Mouse (Mus musculus) kidney, embryonic 14.5 days (tissue): ENCODE data around the gene Cryzl1. TPM values are rescaled to one million over a fixed set of nuclear protein-coding genes. Genes with fewer than 3 reads are reported as not detected.

Source experiments
- ATAC-seq: fragments of 200-750 bp; cut with Nextera tagmentation; 2 replicates; pipeline ENCODE4 v1.8.0; 2017; ENCODE audit warnings: moderate number of reproducible peaks, mild to moderate bottlenecking, moderate TSS enrichment, moderate library complexity; ENCODE audit not compliant: low FRiP score, low TSS enrichment
- H3K27ac ChIP-seq: fragments of 300-500 bp; sonication (generic); 2 replicates; pipeline ENCODE4 v1.5.1; 2014; ENCODE audit warnings: low read depth, mild to moderate bottlenecking, low read length, moderate library complexity, mixed read lengths
- H3K27me3 ChIP-seq: fragments of 300-500 bp; sonication (generic); 2 replicates; pipeline ENCODE4 v1.6.1; 2014; ENCODE audit warnings: mild to moderate bottlenecking, low read length; ENCODE audit not compliant: control insufficient read depth, insufficient read depth
- H3K36me3 ChIP-seq: fragments of 300-500 bp; sonication (generic); 2 replicates; pipeline ENCODE4 v1.6.1; 2014; ENCODE audit warnings: low read length, mixed read lengths; ENCODE audit not compliant: control insufficient read depth, insufficient read depth
- H3K4me1 ChIP-seq: fragments of 300-500 bp; sonication (generic); 2 replicates; pipeline ENCODE4 v1.6.1; 2014; ENCODE audit warnings: low read length, mixed read lengths; ENCODE audit not compliant: control insufficient read depth, insufficient read depth
- H3K4me2 ChIP-seq: fragments of 300-500 bp; sonication (generic); replicated peaks from 2 replicates; pipeline ENCODE4 v1.6.1; 2014; ENCODE audit warnings: low read depth, mild to moderate bottlenecking, low read length
- H3K4me3 ChIP-seq: fragments of 300-500 bp; sonication (generic); 2 replicates; pipeline ENCODE4 v1.5.1; 2014; ENCODE audit warnings: mild to moderate bottlenecking, low read length
- H3K9ac ChIP-seq: fragments of 300-500 bp; sonication (generic); 2 replicates; pipeline ENCODE4 v1.6.1; 2014; ENCODE audit warnings: low read depth, mild to moderate bottlenecking, low read length, moderate library complexity
- H3K9me3 ChIP-seq: fragments of 300-500 bp; sonication (generic); 2 replicates; pipeline ENCODE4 v1.6.1; 2016; ENCODE audit warnings: low read length; ENCODE audit not compliant: control insufficient read depth
- WGBS: fragments of 180-500 bp; shearing (Covaris S2); extraction: QIAGEN DNeasy Blood & Tissue Kit; methylation state at CpG from one replicate; pipeline ENCODE4 v1.1.7; 2014; 5-methylcytosine and 5-hydroxymethylcytosine counted together
- polyA plus RNA-seq: library from polyadenylated mRNA; unstranded; fragments of >200 nt; fragmentation: Nextera tagmentation; extraction: Ambion mirVana; gene quantifications from 2 replicates; pipeline ENCODE4 v1.2.1, GENCODE M21; 2014

The Cryzl1 gene
- polyA plus RNA-seq, 1 experiment from 2014 or later, result 77.3 TPM

DNA sequence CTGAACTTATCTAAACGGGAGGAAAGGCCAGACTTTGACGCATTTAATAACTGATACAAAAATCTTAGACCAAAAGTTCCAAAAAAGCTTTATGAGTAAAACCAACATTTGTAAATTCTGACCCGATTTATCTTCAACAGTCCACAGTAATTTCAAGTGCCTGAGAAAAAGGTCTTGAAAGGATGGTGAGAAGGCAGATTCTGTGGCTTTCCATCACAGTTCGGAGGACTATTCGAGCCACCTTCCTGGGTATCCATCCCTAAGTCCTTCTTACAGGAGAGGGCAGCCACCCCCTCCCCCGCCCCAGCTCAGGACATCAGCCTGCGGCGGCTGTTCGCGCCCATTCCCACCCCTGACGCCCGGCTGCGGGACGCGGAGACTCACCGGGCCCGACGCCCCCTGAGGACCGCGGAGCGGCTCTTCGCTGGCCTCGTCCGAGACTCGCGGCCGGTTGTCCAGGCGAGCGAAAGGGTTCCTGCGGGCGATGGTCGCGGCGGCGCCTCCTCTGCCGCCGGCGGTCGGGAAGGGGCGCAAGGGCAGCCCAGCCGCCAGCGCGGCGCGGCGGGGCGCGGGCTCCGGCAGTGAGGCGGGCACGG, 40.7 kb downstream of the Cryzl1 start:
- H3K36me3 ChIP-seq, result peaks cover 27% of the 10 kb centered on the region
- peaks cover 16% of the 10 kb centered on the region for H3K4me1 ChIP-seq
- H3K4me3 ChIP-seq, result peak overlapping the region; percentile 93
- no peaks in the 10 kb centered on the region for H3K27me3 ChIP-seq
- H3K9me3 ChIP-seq, result no peaks in the 10 kb centered on the region
- ATAC-seq, result peak; percentile 63
- 2% methylated on average over 40 of the region's 51 CpGs for WGBS
- H3K9ac ChIP-seq, result peak overlapping the region; percentile 86
- H3K4me2 ChIP-seq, result peak overlapping the region; percentile 87
- peak overlapping the region; percentile 67 for H3K27ac ChIP-seq

DNA sequence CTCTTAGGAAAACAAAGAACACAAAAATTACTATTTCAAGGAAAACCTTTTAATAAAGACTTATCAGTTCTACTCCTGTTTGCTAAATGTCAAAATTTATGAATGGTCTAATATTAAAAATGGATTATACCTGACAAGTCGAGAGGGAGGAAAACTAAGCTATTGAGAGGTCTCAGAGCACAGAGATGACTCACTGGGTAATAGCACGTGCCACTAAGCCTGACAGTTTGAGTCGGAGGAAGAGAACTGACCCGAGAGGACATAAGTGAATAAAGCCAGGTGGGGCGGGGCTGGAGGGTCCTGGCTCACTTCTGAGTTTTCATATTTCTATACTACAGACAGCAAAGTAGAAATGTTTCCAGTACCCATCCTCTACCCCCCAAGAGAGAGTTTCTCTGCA, 42.4 kb downstream of the Cryzl1 start:
- Histone ChIP-seq H3K27me3 (no peaks in the 10 kb centered on the region), H3K4me1 (peaks cover 16% of the 10 kb centered on the region), H3K9me3 (no peaks in the 10 kb centered on the region), H3K27ac (no peak overlapping the region), H3K36me3 (peaks cover 45% of the 10 kb centered on the region), H3K4me2 (no peak overlapping the region), H3K4me3 (no peak overlapping the region), H3K9ac (no peak overlapping the region)
- WGBS, result 77% methylated on average over 5 of the region's 5 CpGs
- ATAC-seq, result no peak

DNA sequence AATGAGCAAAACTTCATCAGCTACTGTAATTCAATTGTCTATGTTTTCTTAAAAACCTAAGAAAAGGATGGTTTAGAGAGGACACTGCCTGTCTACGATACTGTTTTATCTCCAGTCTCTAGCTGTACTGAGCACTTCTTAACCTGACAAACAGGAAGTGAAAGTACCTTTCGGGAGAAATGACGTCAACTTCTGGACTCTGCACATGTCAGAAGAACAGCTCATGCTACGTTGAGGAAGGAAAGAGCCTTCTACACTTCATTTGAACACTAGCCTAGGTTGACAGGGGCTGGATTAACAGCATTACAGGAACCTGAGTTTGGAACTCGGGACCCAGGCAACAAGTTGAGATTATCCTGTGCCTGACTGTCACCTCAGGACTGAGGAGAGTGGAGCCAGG, 43.2 kb downstream of the Cryzl1 start:
- WGBS, result 86% methylated on average over 5 of the region's 5 CpGs

GRCm38 (mm10) chr16:91680656-91681055, 48.1 kb downstream of the Cryzl1 start:
- H3K27ac ChIP-seq, result no peak overlapping the region
- no peak for ATAC-seq
- H3K9ac ChIP-seq, result no peak overlapping the region
- H3K9me3 ChIP-seq, result no peaks in the 10 kb centered on the region
- no peak overlapping the region for H3K4me3 ChIP-seq
- WGBS, result 83% methylated on average over 5 of the region's 5 CpGs
- no peaks in the 10 kb centered on the region for H3K4me1 ChIP-seq
- H3K36me3 ChIP-seq, result peaks cover 90% of the 10 kb centered on the region
- no peaks in the 10 kb centered on the region for H3K27me3 ChIP-seq
- no peak overlapping the region for H3K4me2 ChIP-seq

More for the DNA sequence above, 43.2 kb downstream of the Cryzl1 start:
- H3K36me3 ChIP-seq, result peaks cover 51% of the 10 kb centered on the region
- H3K27me3 ChIP-seq, result no peaks in the 10 kb centered on the region
- H3K9me3 ChIP-seq, result no peaks in the 10 kb centered on the region
- no peak overlapping the region for H3K27ac ChIP-seq
- no peak overlapping the region for H3K4me2 ChIP-seq
- no peak overlapping the region for H3K4me3 ChIP-seq
- H3K9ac ChIP-seq, result no peak overlapping the region
- ATAC-seq, result no peak
- peaks cover 16% of the 10 kb centered on the region for H3K4me1 ChIP-seq

- 86% methylated on average over 5 of the region's 5 CpGs for WGBS
- ATAC-seq, result no peak
- H3K27ac ChIP-seq, result no peak overlapping the region
- no peaks in the 10 kb centered on the region for H3K27me3 ChIP-seq
- no peaks in the 10 kb centered on the region for H3K4me1 ChIP-seq
- H3K9ac ChIP-seq, result no peak overlapping the region
- H3K4me3 ChIP-seq, result no peak overlapping the region
- no peaks in the 10 kb centered on the region for H3K9me3 ChIP-seq
- H3K4me2 ChIP-seq, result no peak overlapping the region
- H3K36me3 ChIP-seq, result peaks cover 89% of the 10 kb centered on the region
Measured at GRCm38 (mm10) chr16:91678147-91678911, 50.4 kb downstream of the Cryzl1 start.

DNA sequence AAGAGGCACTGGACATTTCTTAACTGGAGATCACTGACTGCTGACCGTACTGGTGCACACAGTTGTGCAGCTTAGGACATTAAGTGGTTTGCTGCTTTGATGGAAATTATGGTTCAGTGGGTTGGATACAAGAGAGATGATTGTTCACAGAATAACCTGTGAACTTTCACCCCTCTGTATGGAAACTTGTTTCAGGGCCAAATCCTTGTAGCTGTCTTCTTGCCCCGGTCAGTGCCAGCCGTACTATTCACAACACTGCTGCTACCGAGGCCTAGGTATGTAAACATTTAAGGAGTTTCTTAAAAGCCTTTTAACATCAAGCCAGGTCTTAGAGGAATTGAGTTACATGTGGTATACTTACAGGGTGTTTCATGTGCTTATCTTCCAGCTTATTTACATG, 54.3 kb downstream of the Cryzl1 start:
- no peaks in the 10 kb centered on the region for H3K9me3 ChIP-seq
- H3K4me2 ChIP-seq, result no peak overlapping the region
- H3K36me3 ChIP-seq, result peaks cover 94% of the 10 kb centered on the region
- ATAC-seq, result no peak
- H3K4me3 ChIP-seq, result no peak overlapping the region
- 88% methylated on average over 4 of the region's 4 CpGs for WGBS
- no peaks in the 10 kb centered on the region for H3K4me1 ChIP-seq
- H3K27me3 ChIP-seq, result no peaks in the 10 kb centered on the region
- no peak overlapping the region for H3K9ac ChIP-seq
- no peak overlapping the region for H3K27ac ChIP-seq

GRCm38 (mm10) chr16:91663795-91664194, 65.0 kb downstream of the Cryzl1 start:
- no peaks in the 10 kb centered on the region for H3K27me3 ChIP-seq
- H3K9ac ChIP-seq, result no peak overlapping the region
- ATAC-seq, result no peak
- no peak overlapping the region for H3K4me2 ChIP-seq
- peaks cover 90% of the 10 kb centered on the region for H3K36me3 ChIP-seq
- 0 out of 2 replicates have a peak, but pooled peaks cover 5% of the 10 kb centered on the region for H3K9me3 ChIP-seq
- H3K4me3 ChIP-seq, result no peak overlapping the region
- WGBS, result 95% methylated on average over 3 of the region's 3 CpGs
- no peak overlapping the region for H3K27ac ChIP-seq
- no peaks in the 10 kb centered on the region for H3K4me1 ChIP-seq

DNA sequence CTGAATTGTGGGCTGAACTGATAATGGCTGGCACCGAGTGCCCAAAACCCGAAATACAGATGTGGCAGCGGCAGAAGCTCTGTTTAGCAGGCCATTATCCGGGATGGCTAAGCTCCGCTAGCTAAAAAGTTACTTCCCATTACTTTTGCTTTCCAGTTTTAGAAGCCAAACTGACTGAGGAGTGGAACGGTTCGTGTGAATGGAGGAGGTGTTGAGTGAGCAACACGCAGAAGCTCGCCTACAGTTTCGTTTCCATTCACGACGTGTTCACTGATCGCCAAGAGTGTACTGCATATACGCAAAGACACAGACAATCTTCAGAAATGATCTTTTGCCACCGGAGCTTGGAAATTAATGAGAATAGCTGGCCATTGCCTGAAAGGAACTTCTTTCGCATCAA, 66.4 kb downstream of the Cryzl1 start:
- H3K27ac ChIP-seq, result no peak overlapping the region
- peaks cover 96% of the 10 kb centered on the region for H3K36me3 ChIP-seq
- no peak overlapping the region for H3K4me3 ChIP-seq
- ATAC-seq, result no peak
- no peak overlapping the region for H3K4me2 ChIP-seq
- no peaks in the 10 kb centered on the region for H3K27me3 ChIP-seq
- no peaks in the 10 kb centered on the region for H3K4me1 ChIP-seq
- 0 out of 2 replicates have a peak, but pooled peaks cover 5% of the 10 kb centered on the region for H3K9me3 ChIP-seq
- H3K9ac ChIP-seq, result no peak overlapping the region
- WGBS, result 94% methylated on average over 16 of the region's 16 CpGs

GRCm38 (mm10) chr16:91661397-91661796, 67.4 kb downstream of the Cryzl1 start:
- Histone ChIP-seq H3K9me3 (0 out of 2 replicates have a peak, but pooled peaks cover 5% of the 10 kb centered on the region), H3K4me1 (no peaks in the 10 kb centered on the region), H3K36me3 (peaks cover 96% of the 10 kb centered on the region), H3K27me3 (no peaks in the 10 kb centered on the region), H3K4me3 (no peak overlapping the region), H3K9ac (no peak overlapping the region), H3K27ac (no peak overlapping the region), H3K4me2 (no peak overlapping the region)
- WGBS, result 93% methylated on average over 1 of the region's 1 CpGs
- no peak for ATAC-seq
